33 mouse cellular contexts compared by ENCODE assay signal in genomic region chr1:97634104-97634503, GRCm38 (mm10). TPM values are rescaled to one million over a fixed set of nuclear protein-coding genes. Genes with fewer than 3 reads are reported as not detected.
DNase-seq lines count a peak whose midpoint lies in the region; ATAC-seq and TF ChIP-seq lines count a peak whose summit lies in the region.
"Had no signal": no experiment of that assay in that cellular context is flagged by ENCODE, and none has a peak within 500 bp of the region (broad histone marks: within the 10 kb centered on the region; RNA-seq: fewer than 3 reads in every experiment).

No protein-coding gene starts in this region.

- H3K9ac ChIP-seq in embryonic facial prominence, embryonic 11.5 days (replicated peaks; ENCODE audit: low read length): no peak overlapping the region
- H3K9ac ChIP-seq in heart, embryonic 12.5 days: no peak overlapping the region
- H3K9ac ChIP-seq: embryonic facial prominence, embryonic 15.5 days; forebrain, embryonic 12.5 days; forebrain, postnatal 0 days; heart, embryonic 13.5 days; hindbrain, embryonic 14.5 days; limb, embryonic 15.5 days; liver, embryonic 14.5 days; lung, embryonic 14.5 days; neural tube, embryonic 15.5 days; stomach, embryonic 15.5 days had no signal

- DNase-seq in embryonic facial prominence, embryonic 11.5 days (ENCODE audit: low spot score): peak; percentile 23
- no peak for DNase-seq in embryonic facial prominence, embryonic 10.5 days (ENCODE audit: low spot score)
- DNase-seq in heart, adult 11 months: peak; percentile 77
- DNase-seq in left cerebral cortex, adult 2 months (ENCODE audit: extremely low spot score in 1 of 2, low spot score in 2 of 2): no peak
- DNase-seq in left cerebral cortex, adult 11 months (ENCODE audit: low spot score): no peak
- DNase-seq in natural killer cell, adult 2 months (ENCODE audit: low spot score in 2 of 2): no peak
- DNase-seq in layer of hippocampus, adult 2 months (ENCODE audit: low spot score in 2 of 2): no peak
- DNase-seq: adrenal gland, adult 2 months; adrenal gland, postnatal 36 days; cerebellum, adult 18-20 months; cerebellum, postnatal 10 days; forebrain, postnatal 0 days; heart, adult 2 months; heart, postnatal 10 days; kidney, postnatal 36 days; lung, embryonic 14.5 days; lung, postnatal 14 days; midbrain, embryonic 14.5 days; retina, postnatal 1 day; right cerebral cortex, postnatal 14 days had no signal

- H3K4me2 ChIP-seq in embryonic facial prominence, embryonic 11.5 days (ENCODE audit: low read depth, low read length): no peak overlapping the region
- H3K4me2 ChIP-seq in heart, embryonic 12.5 days: no peak overlapping the region
- H3K4me2 ChIP-seq: embryonic facial prominence, embryonic 15.5 days; forebrain, embryonic 12.5 days; heart, embryonic 13.5 days; hindbrain, embryonic 14.5 days; limb, embryonic 15.5 days; lung, embryonic 14.5 days; neural tube, embryonic 15.5 days; stomach, embryonic 15.5 days had no signal

- H3K9me3 ChIP-seq in embryonic facial prominence, embryonic 11.5 days (replicated peaks; ENCODE audit: control insufficient read depth, low read length): no peaks in the 10 kb centered on the region
- H3K9me3 ChIP-seq in embryonic facial prominence, embryonic 10.5 days: no peaks in the 10 kb centered on the region
- H3K9me3 ChIP-seq in heart, embryonic 12.5 days (replicated peaks): no peaks in the 10 kb centered on the region
- H3K9me3 ChIP-seq: embryonic facial prominence, embryonic 15.5 days; forebrain, embryonic 12.5 days; heart, embryonic 13.5 days; limb, embryonic 10.5 days; limb, embryonic 15.5 days; neural tube, embryonic 15.5 days; stomach, embryonic 15.5 days had no signal

- no peak overlapping the region for H3K27ac ChIP-seq in embryonic facial prominence, embryonic 11.5 days (replicated peaks; ENCODE audit: low read depth, low read length)
- no peak overlapping the region for H3K27ac ChIP-seq in embryonic facial prominence, embryonic 10.5 days (replicated peaks)
- H3K27ac ChIP-seq in heart, embryonic 12.5 days (ENCODE audit: poor library complexity, severe bottlenecking): no peak overlapping the region
- H3K27ac ChIP-seq in left cerebral cortex, adult 2 months: peak overlapping the region; percentile 50; the same call in 1 of the 2 replicates
- H3K27ac ChIP-seq in layer of hippocampus, adult 2 months: no peak overlapping the region
- H3K27ac ChIP-seq: embryonic facial prominence, embryonic 15.5 days; forebrain, embryonic 12.5 days; heart, adult 2 months; heart, embryonic 13.5 days; hindbrain, embryonic 14.5 days; limb, embryonic 10.5 days; limb, embryonic 15.5 days; liver, embryonic 14.5 days; neural tube, embryonic 15.5 days; stomach, embryonic 15.5 days had no signal

- 79% methylated on average over 8 of the region's 8 CpGs for WGBS in embryonic facial prominence, embryonic 11.5 days
- WGBS in embryonic facial prominence, embryonic 10.5 days: 83% methylated on average over 8 of the region's 8 CpGs
- WGBS in heart, embryonic 12.5 days: 84% methylated on average over 8 of the region's 8 CpGs

- H3K36me3 ChIP-seq in embryonic facial prominence, embryonic 11.5 days (replicated peaks; ENCODE audit: control insufficient read depth, insufficient read depth, low read depth, low read length): no peaks in the 10 kb centered on the region
- 0 out of 2 replicates have a peak, but pooled peaks cover 6% of the 10 kb centered on the region for H3K36me3 ChIP-seq in embryonic facial prominence, embryonic 10.5 days (replicated peaks)
- 0 out of 2 replicates have a peak, but pooled peaks cover 3% of the 10 kb centered on the region for H3K36me3 ChIP-seq in heart, embryonic 12.5 days
- H3K36me3 ChIP-seq: embryonic facial prominence, embryonic 15.5 days; limb, embryonic 10.5 days; limb, embryonic 15.5 days; stomach, embryonic 15.5 days had no signal

- H3K4me1 ChIP-seq in embryonic facial prominence, embryonic 11.5 days (ENCODE audit: control insufficient read depth, insufficient read depth, low read length): no peaks in the 10 kb centered on the region
- H3K4me1 ChIP-seq in embryonic facial prominence, embryonic 10.5 days: peaks cover 3% of the 10 kb centered on the region; the same call in 1 of the 2 replicates
- no peaks in the 10 kb centered on the region for H3K4me1 ChIP-seq in heart, embryonic 12.5 days (replicated peaks)
- H3K4me1 ChIP-seq: embryonic facial prominence, embryonic 15.5 days; limb, embryonic 10.5 days; limb, embryonic 15.5 days; stomach, embryonic 15.5 days had no signal

- no peak for ATAC-seq in embryonic facial prominence, embryonic 11.5 days (replicated peaks; ENCODE audit: insufficient number of reproducible peaks, low FRiP score, low TSS enrichment, low read depth)
- ATAC-seq in heart, embryonic 12.5 days (ENCODE audit: insufficient number of reproducible peaks, low FRiP score): no peak
- ATAC-seq: forebrain, postnatal 0 days; intestine, postnatal 0 days; Patski had no signal

- no peaks in the 10 kb centered on the region for H3K27me3 ChIP-seq in embryonic facial prominence, embryonic 11.5 days (ENCODE audit: control insufficient read depth, insufficient read depth, low read length)
- no peaks in the 10 kb centered on the region for H3K27me3 ChIP-seq in embryonic facial prominence, embryonic 10.5 days (replicated peaks; ENCODE audit: low read depth, poor library complexity, severe bottlenecking)
- H3K27me3 ChIP-seq in heart, embryonic 12.5 days (replicated peaks): no peaks in the 10 kb centered on the region
- H3K27me3 ChIP-seq: CH12.LX; embryonic facial prominence, embryonic 15.5 days; forebrain, embryonic 12.5 days; heart, embryonic 13.5 days; limb, embryonic 15.5 days; neural tube, embryonic 15.5 days; Patski; stomach, embryonic 15.5 days had no signal

- intact Hi-C loops in left cerebral cortex, adult 2 months (cut with DNase I): no loop called here

- no peak overlapping the region for H3K4me3 ChIP-seq in embryonic facial prominence, embryonic 11.5 days (ENCODE audit: low read depth, low read length)
- no peak overlapping the region for H3K4me3 ChIP-seq in embryonic facial prominence, embryonic 10.5 days
- H3K4me3 ChIP-seq in heart, embryonic 12.5 days: no peak overlapping the region
- no peak overlapping the region for H3K4me3 ChIP-seq in left cerebral cortex, adult 2 months
- no peak overlapping the region for H3K4me3 ChIP-seq in layer of hippocampus, adult 2 months
- H3K4me3 ChIP-seq: embryonic facial prominence, embryonic 15.5 days; forebrain, embryonic 12.5 days; heart, adult 2 months; heart, embryonic 13.5 days; limb, embryonic 10.5 days; limb, embryonic 15.5 days; neural tube, embryonic 15.5 days; stomach, embryonic 15.5 days had no signal

- no peak for TF ChIP-seq CTCF in left cerebral cortex, adult 2 months (IDR thresholded peaks at IDR 0.05)
- TF ChIP-seq CTCF in layer of hippocampus, adult 2 months (conservative IDR thresholded peaks at IDR 0.05): no peak

RNA-seq across cellular contexts. Expression of gene D1Ertd622e, which starts 27.8 kb away (rescaled TPM):
- 25.2 and 28.4 TPM in 2 replicates for polyA plus RNA-seq in embryonic facial prominence, embryonic 11.5 days (2014; fragmentation: Nextera tagmentation; extraction: Ambion mirVana)
- polyA plus RNA-seq in embryonic facial prominence, embryonic 10.5 days (2016; fragmentation: Nextera tagmentation; extraction: Ambion mirVana): 17.3 and 19.4 TPM in 2 replicates
- 9.3 and 11.4 TPM in 2 replicates for polyA plus RNA-seq in heart, embryonic 12.5 days (2016; fragmentation: Nextera tagmentation; extraction: Ambion mirVana)
- total RNA-seq in left cerebral cortex, adult 2 months (2021): 10 to 100 TPM; 70.4 to 84.7 TPM
- total RNA-seq in layer of hippocampus, adult 2 months (2021): 10 to 100 TPM; 42.1 to 42.8 TPM

Comparison
In these comparisons a context has a peak if more than half of its experiments do, and no peak if none do; other contexts are left out.
1. DNase-seq: peak in embryonic facial prominence, embryonic 11.5 days (single experiment) and heart, adult 11 months (single experiment); none in embryonic facial prominence, embryonic 10.5 days (single experiment), left cerebral cortex, adult 2 months (0 of 2), left cerebral cortex, adult 11 months (single experiment), natural killer cell, adult 2 months (0 of 2) and layer of hippocampus, adult 2 months (0 of 2).